In genomic region chr4:82593681-82594666, GRCm38 (mm10) we compare ENCODE assay signal across 25 mouse cellular contexts.
DNase-seq lines count a peak whose midpoint lies in the region; ATAC-seq and TF ChIP-seq lines count a peak whose summit lies in the region.
"Had no signal": no experiment of that assay in that cellular context is flagged by ENCODE, and none has a peak within 500 bp of the region (broad histone marks: within the 10 kb centered on the region; RNA-seq: fewer than 3 reads in every experiment).

No protein-coding gene starts in this region.

- no peak overlapping the region for H3K4me2 ChIP-seq in heart, embryonic 14.5 days (ENCODE audit: low read length)
- peak overlapping the region; percentile 43 for H3K4me2 ChIP-seq in intestine, postnatal 0 days (replicated peaks; ENCODE audit: low read depth)
- H3K4me2 ChIP-seq: forebrain, embryonic 12.5 days; hindbrain, embryonic 14.5 days; limb, embryonic 12.5 days; liver, embryonic 12.5 days; neural tube, embryonic 15.5 days had no signal

- WGBS in heart, embryonic 14.5 days = 28% methylated on average over 10 of the region's 10 CpGs
- WGBS in intestine, postnatal 0 days = 42% methylated on average over 10 of the region's 10 CpGs
- WGBS in cerebellum, adult 2 months = 72% methylated on average over 10 of the region's 10 CpGs

- DNase-seq in heart, postnatal 25 days (ENCODE audit: low spot score) = no peak
- DNase-seq in 416B (ENCODE audit: low read depth) = peak; percentile 21
- peak; percentile 39 for DNase-seq in MN1 (ENCODE audit: low spot score)
- no peak for DNase-seq in cerebellum, adult 2 months
- DNase-seq in kidney, postnatal 14 days = no peak
- DNase-seq: adrenal gland, postnatal 36 days; cerebellum, adult 11-12 months; cerebellum, postnatal 36 days; gastrocnemius, postnatal 25 days; kidney, adult 11 months; kidney, postnatal 10 days; layer of hippocampus, adult 9-11 months; lung, adult 2 months; lung, postnatal 36 days; thymus, postnatal 36 days had no signal

- no peak overlapping the region for H3K4me3 ChIP-seq in heart, embryonic 14.5 days (ENCODE audit: control insufficient read depth in 1 of 2, insufficient read depth in 1 of 2, low read depth in 1 of 2, low read length in 2 of 2)
- no peak overlapping the region for H3K4me3 ChIP-seq in intestine, postnatal 0 days (ENCODE audit: low read depth, low read length)
- no peak overlapping the region for H3K4me3 ChIP-seq in cerebellum, adult 2 months (replicated peaks; ENCODE audit: insufficient read depth, low read depth, low read length)
- H3K4me3 ChIP-seq: forebrain, embryonic 12.5 days; limb, embryonic 12.5 days; liver, embryonic 12.5 days; neural tube, embryonic 15.5 days had no signal

- no peak for TF ChIP-seq CTCF in intestine, postnatal 0 days (IDR thresholded peaks at IDR 0.05; ENCODE audit: low read depth)
- TF ChIP-seq CTCF in cerebellum, adult 2 months (IDR thresholded peaks at IDR 0.05; ENCODE audit: borderline replicate concordance, insufficient read depth, low read depth, low read length) = no peak

- H3K9ac ChIP-seq in heart, embryonic 14.5 days (ENCODE audit: low read length) = no peak overlapping the region
- no peak overlapping the region for H3K9ac ChIP-seq in intestine, postnatal 0 days (ENCODE audit: low read depth, low read length)
- H3K9ac ChIP-seq: forebrain, embryonic 12.5 days; hindbrain, embryonic 14.5 days; limb, embryonic 12.5 days; liver, embryonic 12.5 days; neural tube, embryonic 15.5 days had no signal

- H3K9me3 ChIP-seq in heart, embryonic 14.5 days (ENCODE audit: control insufficient read depth, low read length) = no peaks in the 10 kb centered on the region
- no peaks in the 10 kb centered on the region for H3K9me3 ChIP-seq in intestine, postnatal 0 days (ENCODE audit: control insufficient read depth)
- H3K9me3 ChIP-seq: forebrain, embryonic 12.5 days; limb, embryonic 12.5 days; liver, embryonic 12.5 days; neural tube, embryonic 15.5 days had no signal

- H3K4me1 ChIP-seq in heart, embryonic 14.5 days (ENCODE audit: control insufficient read depth in 2 of 2, insufficient read depth in 2 of 2, low read length in 2 of 2) = peaks cover 15 to 45% of the 10 kb centered on the region in 2 experiments
- no peaks in the 10 kb centered on the region for H3K4me1 ChIP-seq in intestine, postnatal 0 days (replicated peaks; ENCODE audit: control insufficient read depth, insufficient read depth, low read length)
- H3K4me1 ChIP-seq in cerebellum, adult 2 months (ENCODE audit: control insufficient read depth, insufficient read depth, low read length) = peaks cover 7% of the 10 kb centered on the region; the same call in 1 of the 2 replicates
- H3K4me1 ChIP-seq: liver, embryonic 12.5 days; neural tube, embryonic 15.5 days had no signal

- no peaks in the 10 kb centered on the region for H3K27me3 ChIP-seq in heart, embryonic 14.5 days (ENCODE audit: control insufficient read depth, insufficient read depth, low read length)
- H3K27me3 ChIP-seq in intestine, postnatal 0 days (replicated peaks; ENCODE audit: control insufficient read depth, insufficient read depth, low read length) = no peaks in the 10 kb centered on the region
- H3K27me3 ChIP-seq in cerebellum, adult 2 months (ENCODE audit: control insufficient read depth, insufficient read depth, low read length) = no peaks in the 10 kb centered on the region
- H3K27me3 ChIP-seq: forebrain, embryonic 12.5 days; liver, embryonic 12.5 days; neural tube, embryonic 15.5 days had no signal

- TF ChIP-seq POLR2A in cerebellum, adult 2 months (IDR thresholded peaks at IDR 0.05; ENCODE audit: borderline replicate concordance, insufficient read depth, low read length) = no peak

- ATAC-seq in heart, embryonic 14.5 days (ENCODE audit: insufficient number of reproducible peaks, insufficient read depth, low FRiP score, low read depth) = no peak
- ATAC-seq in intestine, postnatal 0 days = peak; percentile 96
- ATAC-seq: CD4-positive, CD25-positive, alpha-beta regulatory T cell, adult 4 months; liver, embryonic 12.5 days; midbrain, embryonic 16.5 days had no signal

- no peaks in the 10 kb centered on the region for H3K36me3 ChIP-seq in heart, embryonic 14.5 days (ENCODE audit: control insufficient read depth, insufficient read depth, low read length)
- no peaks in the 10 kb centered on the region for H3K36me3 ChIP-seq in intestine, postnatal 0 days (ENCODE audit: control insufficient read depth, insufficient read depth)
- H3K36me3 ChIP-seq: forebrain, embryonic 12.5 days; G1E; limb, embryonic 12.5 days; liver, embryonic 12.5 days; neural tube, embryonic 15.5 days had no signal

- intact Hi-C loops in heart, postnatal 25 days (cut with DNase I) = no loop called here

- peak overlapping the region; percentile 6 to 37; a peak in 1 of 4 replicates for H3K27ac ChIP-seq in heart, embryonic 14.5 days (replicated peaks in 1 of 2; ENCODE audit: control insufficient read depth in 1 of 2, insufficient read depth in 1 of 2, low read depth in 2 of 2, low read length in 2 of 2)
- peak overlapping the region; percentile 71 for H3K27ac ChIP-seq in intestine, postnatal 0 days (ENCODE audit: low read depth, low read length)
- no peak overlapping the region for H3K27ac ChIP-seq in cerebellum, adult 2 months (ENCODE audit: insufficient read depth, low read length)
- H3K27ac ChIP-seq: forebrain, embryonic 12.5 days; hindbrain, embryonic 14.5 days; limb, embryonic 12.5 days; liver, embryonic 12.5 days; neural tube, embryonic 15.5 days had no signal

Comparison
In these comparisons a context has a peak if more than half of its experiments do, and no peak if none do; other contexts are left out.
1. DNase-seq: peak in 416B (single experiment) and MN1 (single experiment); none in heart, postnatal 25 days (single experiment), cerebellum, adult 2 months (0 of 2) and kidney, postnatal 14 days (single experiment).